Mouse (Mus musculus) limb, embryonic 12.5 days (tissue): ENCODE measurements around the gene Trmt10a. TPM values are rescaled to one million over a fixed set of nuclear protein-coding genes. Genes with fewer than 3 reads are reported as not detected.
A peak's percentile ranks its signal among the peaks of the same experiment; 100 is the strongest.
"Not testable (repeated sequence)": the region's sequence is repeated elsewhere in the genome, so short reads cannot be mapped to it uniquely, and the experiment has no call there.

ENCODE experiments used
- ATAC-seq: fragments of 200-750 bp; cut with Nextera tagmentation; 2 replicates; pipeline ENCODE4 v1.8.0; 2017; ENCODE audit warnings: low read depth, moderate TSS enrichment; ENCODE audit not compliant: insufficient number of reproducible peaks, insufficient read depth, low FRiP score, low TSS enrichment
- H3K27ac ChIP-seq: fragments of 300-500 bp; sonication (generic); 2 replicates; pipeline ENCODE4 v1.5.1; 2016; ENCODE audit warnings: mild to moderate bottlenecking, moderate library complexity
- H3K27me3 ChIP-seq: fragments of 300-500 bp; sonication (generic); 2 replicates; pipeline ENCODE4 v1.6.1; 2016; ENCODE audit warnings: mild to moderate bottlenecking, moderate library complexity
- H3K36me3 ChIP-seq: fragments of 300-500 bp; sonication (generic); 2 replicates; pipeline ENCODE4 v1.6.1; 2016; ENCODE audit warnings: mild to moderate bottlenecking, moderate library complexity
- H3K4me1 ChIP-seq: fragments of 300-500 bp; sonication (generic); replicated peaks from 2 replicates; pipeline ENCODE4 v1.6.1; 2016
- H3K4me2 ChIP-seq: fragments of 300-500 bp; sonication (generic); 2 replicates; pipeline ENCODE4 v1.6.1; 2016; ENCODE audit warnings: mild to moderate bottlenecking, moderate library complexity
- H3K4me3 ChIP-seq: fragments of 300-500 bp; sonication (generic); replicated peaks from 2 replicates; pipeline ENCODE4 v1.5.1; 2016; ENCODE audit warnings: mild to moderate bottlenecking
- H3K9ac ChIP-seq: fragments of 300-500 bp; sonication (generic); replicated peaks from 2 replicates; pipeline ENCODE4 v1.6.1; 2016; ENCODE audit warnings: mild to moderate bottlenecking, moderate library complexity
- H3K9me3 ChIP-seq: fragments of 300-500 bp; sonication (generic); 2 replicates; pipeline ENCODE4 v1.6.1; 2016; ENCODE audit warnings: mild to moderate bottlenecking, moderate library complexity
- WGBS: fragments of 180-500 bp; shearing (Covaris S2); methylation state at CpG from one replicate; pipeline ENCODE4 v1.1.7; 2016; 5-methylcytosine and 5-hydroxymethylcytosine counted together
- polyA plus RNA-seq: library from polyadenylated mRNA; unstranded; fragments of >200 nt; fragmentation: Nextera tagmentation; extraction: Ambion mirVana; gene quantifications from 2 replicates; pipeline ENCODE4 v1.2.1, GENCODE M21; 2016

The Trmt10a gene
- polyA plus RNA-seq, 1 experiment from 2014 or later = 14.6 TPM

DNA sequence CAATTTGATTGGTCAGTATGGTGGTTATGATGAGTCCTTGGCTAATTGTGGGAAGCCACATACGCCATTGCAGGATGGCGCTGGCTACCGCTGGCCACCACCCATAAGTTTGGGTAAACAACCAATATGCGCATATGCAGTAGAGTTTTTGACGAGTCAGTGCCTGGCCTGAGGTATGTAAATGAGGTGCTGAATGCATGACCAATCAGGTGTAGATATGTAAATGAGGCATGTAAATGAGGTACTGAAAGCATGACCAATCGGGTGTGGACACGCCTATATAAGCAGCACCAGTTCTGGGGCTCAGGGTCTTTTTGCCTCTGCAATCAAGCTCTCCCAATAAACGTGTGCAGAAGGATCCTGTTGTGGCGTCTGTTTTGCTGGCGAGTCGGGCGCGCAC lies 5.1 kb upstream of the Trmt10a start:
- not testable (repeated sequence) for H3K4me1 ChIP-seq, H3K27ac ChIP-seq, H3K4me2 ChIP-seq, H3K27me3 ChIP-seq, H3K4me3 ChIP-seq, H3K9ac ChIP-seq, ATAC-seq, H3K36me3 ChIP-seq, H3K9me3 ChIP-seq
- WGBS = 93% methylated on average over 13 of the region's 13 CpGs

DNA sequence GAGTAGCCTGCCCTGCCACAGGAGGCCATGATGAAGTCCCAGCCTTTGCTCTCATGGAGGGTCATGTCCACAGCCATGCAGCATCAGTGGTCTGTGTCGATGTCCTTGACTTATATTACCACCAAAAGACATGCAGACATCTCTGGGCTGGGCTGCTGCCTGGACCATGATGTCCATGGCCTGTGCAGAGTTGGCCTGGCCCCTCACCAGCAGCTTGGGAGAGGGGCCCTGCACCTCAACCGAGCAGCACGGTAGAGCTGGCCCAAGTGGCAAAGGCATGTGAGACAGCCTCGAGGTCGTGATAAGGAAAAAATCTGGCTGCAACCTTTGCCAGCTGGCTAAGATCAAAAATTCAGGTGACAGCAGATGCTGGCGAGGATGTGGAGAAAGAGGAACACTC lies 3.6 kb upstream of the Trmt10a start:
- peaks cover 3% of the 10 kb centered on the region; the same call in 1 of the 2 replicates for H3K4me1 ChIP-seq
- no peaks in the 10 kb centered on the region for H3K27me3 ChIP-seq
- H3K9me3 ChIP-seq = no peaks in the 10 kb centered on the region
- H3K4me3 ChIP-seq = no peak overlapping the region
- no peak for ATAC-seq
- 90% methylated on average over 6 of the region's 6 CpGs for WGBS
- H3K27ac ChIP-seq = no peak overlapping the region
- H3K9ac ChIP-seq = no peak overlapping the region
- no peak overlapping the region for H3K4me2 ChIP-seq
- H3K36me3 ChIP-seq = no peaks in the 10 kb centered on the region

GRCm38 (mm10) chr3:138142052-138142732 lies 1.1 kb upstream of the Trmt10a start:
- no peak for ATAC-seq
- no peak overlapping the region for H3K9ac ChIP-seq

GRCm38 (mm10) chr3:138142733-138143314 lies 424 bp upstream of the Trmt10a start:
- H3K4me2 ChIP-seq = peak overlapping the region; percentile 68
- 6% methylated on average over 12 of the region's 12 CpGs for WGBS
- no peaks in the 10 kb centered on the region for H3K36me3 ChIP-seq
- peak overlapping the region; percentile 99 for H3K27ac ChIP-seq
- H3K9me3 ChIP-seq = no peaks in the 10 kb centered on the region
- no peak for ATAC-seq
- H3K27me3 ChIP-seq = no peaks in the 10 kb centered on the region
- H3K4me3 ChIP-seq = peak overlapping the region; percentile 62
- peak overlapping the region; percentile 74 for H3K9ac ChIP-seq
- H3K4me1 ChIP-seq = peaks cover 3% of the 10 kb centered on the region; the same call in 1 of the 2 replicates

More at GRCm38 (mm10) chr3:138142052-138142732, 1.1 kb upstream of the Trmt10a start:
- Histone ChIP-seq H3K4me3 (peak overlapping the region; percentile 23), H3K36me3 (no peaks in the 10 kb centered on the region), H3K27me3 (no peaks in the 10 kb centered on the region), H3K27ac (peak overlapping the region; percentile 71), H3K4me1 (peaks cover 3% of the 10 kb centered on the region; the same call in 1 of the 2 replicates), H3K9me3 (no peaks in the 10 kb centered on the region), H3K4me2 (peak overlapping the region; percentile 68)
- 29% methylated on average over 4 of the region's 4 CpGs for WGBS

GRCm38 (mm10) chr3:138144060-138144641 lies 903 bp downstream of the Trmt10a start:
- WGBS = under 1% methylated on average over 18 of the region's 18 CpGs
- Histone ChIP-seq H3K9me3 (no peaks in the 10 kb centered on the region), H3K4me2 (peak overlapping the region; percentile 68), H3K4me3 (peak overlapping the region; percentile 62), H3K9ac (peak overlapping the region; percentile 74), H3K27ac (peak overlapping the region; percentile 99), H3K27me3 (no peaks in the 10 kb centered on the region), H3K36me3 (peaks cover 6% of the 10 kb centered on the region), H3K4me1 (peaks cover 3% of the 10 kb centered on the region; the same call in 1 of the 2 replicates)
- ATAC-seq = no peak

GRCm38 (mm10) chr3:138144642-138145171 lies 1.5 kb downstream of the Trmt10a start, which contains the start of gene Mttp:
Mttp (minus strand) TSS chr3:138144968.
- H3K27me3 ChIP-seq = no peaks in the 10 kb centered on the region
- peaks cover 3% of the 10 kb centered on the region; the same call in 1 of the 2 replicates for H3K4me1 ChIP-seq
- H3K27ac ChIP-seq = peak within 1 kb of the TSS; percentile 99
- peaks cover 11% of the 10 kb centered on the region for H3K36me3 ChIP-seq
- no peak for ATAC-seq
- no peaks in the 10 kb centered on the region for H3K9me3 ChIP-seq
- peak within 1 kb of the TSS; percentile 62 for H3K4me3 ChIP-seq
- peak within 1 kb of the TSS; percentile 74 for H3K9ac ChIP-seq
- peak within 1 kb of the TSS; percentile 68 for H3K4me2 ChIP-seq
- WGBS = 6% methylated on average over 8 of the region's 8 CpGs

DNA sequence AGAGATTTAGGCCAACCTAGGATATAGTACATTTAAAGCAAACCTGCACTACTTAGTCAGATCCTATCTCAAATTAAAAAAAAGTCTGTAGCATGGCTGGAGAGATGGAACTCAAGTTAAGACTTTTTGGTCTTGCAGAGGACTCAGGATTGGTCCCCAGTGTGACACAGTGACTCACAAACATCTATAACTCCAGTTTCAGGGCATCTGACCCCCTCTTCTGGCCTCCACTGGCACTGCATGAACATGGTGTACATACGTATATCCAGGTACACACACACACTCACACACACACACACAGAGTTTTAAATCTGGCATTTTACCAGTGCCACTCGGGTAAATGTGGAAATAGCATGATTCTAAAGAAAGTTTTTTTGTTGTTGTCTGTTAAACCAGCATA lies 5.6 kb downstream of the Trmt10a start:
- peaks cover 31% of the 10 kb centered on the region for H3K36me3 ChIP-seq
- no peak for ATAC-seq
- no peak overlapping the region for H3K27ac ChIP-seq
- H3K4me2 ChIP-seq = no peak overlapping the region
- H3K9ac ChIP-seq = no peak overlapping the region
- H3K9me3 ChIP-seq = no peaks in the 10 kb centered on the region
- H3K4me1 ChIP-seq = no peaks in the 10 kb centered on the region
- no peaks in the 10 kb centered on the region for H3K27me3 ChIP-seq
- H3K4me3 ChIP-seq = no peak overlapping the region
- 90% methylated on average over 2 of the region's 2 CpGs for WGBS

- Histone ChIP-seq H3K9ac (no peak overlapping the region), H3K27me3 (no peaks in the 10 kb centered on the region), H3K27ac (no peak overlapping the region), H3K9me3 (no peaks in the 10 kb centered on the region), H3K4me1 (no peaks in the 10 kb centered on the region), H3K4me3 (no peak overlapping the region), H3K4me2 (no peak overlapping the region), H3K36me3 (peaks cover 19% of the 10 kb centered on the region)
- ATAC-seq = no peak
- WGBS = 90% methylated on average over 4 of the region's 4 CpGs
Observed at GRCm38 (mm10) chr3:138155062-138155461, 11.8 kb downstream of the Trmt10a start.

DNA sequence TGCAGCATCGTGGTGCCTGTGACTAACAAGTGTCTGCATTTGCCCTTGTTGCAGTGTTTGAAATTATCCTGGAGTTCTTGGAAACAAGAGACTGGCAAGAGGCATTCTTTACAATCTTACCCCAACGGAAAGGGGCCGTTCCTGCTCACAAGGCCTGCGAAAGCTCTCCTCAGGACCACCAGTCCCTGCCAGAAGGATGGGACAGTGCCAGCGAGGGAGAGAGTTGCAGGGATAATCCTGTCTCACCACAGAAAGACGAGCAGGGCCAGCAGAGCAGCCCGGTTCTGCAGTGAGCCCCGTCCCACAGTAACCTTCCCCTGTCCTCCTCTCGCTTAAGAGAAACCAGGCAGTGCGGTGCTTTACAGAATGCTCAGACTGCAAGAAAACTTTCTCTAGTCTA lies 13.4 kb downstream of the Trmt10a start:
- ATAC-seq = no peak
- Histone ChIP-seq H3K4me3 (no peak overlapping the region), H3K27me3 (no peaks in the 10 kb centered on the region), H3K4me2 (no peak overlapping the region), H3K4me1 (no peaks in the 10 kb centered on the region), H3K9me3 (no peaks in the 10 kb centered on the region), H3K36me3 (peaks cover 13% of the 10 kb centered on the region), H3K27ac (no peak overlapping the region), H3K9ac (no peak overlapping the region)
- WGBS = 68% methylated on average over 10 of the region's 10 CpGs

- 84% methylated on average over 10 of the region's 10 CpGs for WGBS
- H3K36me3 ChIP-seq = no peaks in the 10 kb centered on the region
- no peaks in the 10 kb centered on the region for H3K9me3 ChIP-seq
- H3K27me3 ChIP-seq = no peaks in the 10 kb centered on the region
- no peak overlapping the region for H3K27ac ChIP-seq
- no peak overlapping the region for H3K4me3 ChIP-seq
- H3K4me2 ChIP-seq = no peak overlapping the region
- no peak for ATAC-seq
- H3K9ac ChIP-seq = no peak overlapping the region
- no peaks in the 10 kb centered on the region for H3K4me1 ChIP-seq
Observed at GRCm38 (mm10) chr3:138161623-138162022, 18.4 kb downstream of the Trmt10a start.

GRCm38 (mm10) chr3:138162553-138163183 lies 19.4 kb downstream of the Trmt10a start:
- no peaks in the 10 kb centered on the region for H3K9me3 ChIP-seq
- 59% methylated on average over 4 of the region's 4 CpGs for WGBS
- no peak overlapping the region for H3K4me2 ChIP-seq
- no peak overlapping the region for H3K9ac ChIP-seq
- ATAC-seq = no peak
- no peaks in the 10 kb centered on the region for H3K36me3 ChIP-seq
- H3K4me3 ChIP-seq = no peak overlapping the region
- H3K27ac ChIP-seq = no peak overlapping the region
- no peaks in the 10 kb centered on the region for H3K4me1 ChIP-seq
- H3K27me3 ChIP-seq = no peaks in the 10 kb centered on the region
